Mouse (Mus musculus) embryonic fibroblast, embryonic 13.5 days (primary cell): ENCODE results near the gene Crb1.

ENCODE experiments used
- CTCF ChIP-seq: IDR thresholded peaks from 2 replicates; pipeline ENCODE4 v1.5.1; 2011; ENCODE audit warnings: mild to moderate bottlenecking, control low read depth, low read length, moderate library complexity, borderline replicate concordance; ENCODE audit not compliant: insufficient read depth
- POLR2A ChIP-seq: IDR thresholded peaks from 2 replicates; pipeline ENCODE4 v1.6.1; 2011; ENCODE audit warnings: low read depth, mild to moderate bottlenecking, control low read depth, low read length, moderate library complexity

DNA sequence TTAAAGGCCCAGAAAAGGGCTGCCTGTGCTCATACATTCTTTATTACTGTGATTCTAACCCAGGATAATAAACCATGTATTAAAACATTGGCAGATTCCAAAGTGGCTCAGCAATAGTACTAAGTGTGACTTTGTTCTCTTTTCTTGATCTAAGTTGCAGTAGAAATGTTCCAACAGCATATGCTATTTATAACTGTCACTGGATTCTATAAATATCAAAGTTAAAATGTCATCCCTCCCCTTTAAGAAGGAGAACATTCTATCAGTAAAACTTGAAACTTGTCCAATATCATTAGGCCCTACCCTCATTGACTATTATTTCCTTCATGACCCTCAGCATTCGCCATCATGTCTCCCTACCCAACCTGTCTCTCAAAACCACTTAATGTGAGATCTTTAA lies 48.1 kb downstream of the Crb1 start:
- TF ChIP-seq POLR2A (no peak), CTCF (no peak)
